Mouse (Mus musculus) MEL (cell line): ENCODE measurements around the gene Magi2.

Experiments
- CTCF ChIP-seq, 3 experiments: IDR thresholded peaks in 2 of 3; conservative IDR thresholded peaks in 1 of 3; 2 replicates each; pipeline ENCODE4 v1.5.1; 2011 to 2012; ENCODE audit warnings: low read length in 3 of 3, low read depth in 2 of 3, mild to moderate bottlenecking in 2 of 3, improper control_type of control experiment in 1 of 3, inconsistent platforms in 1 of 3, mixed read lengths in 1 of 3, moderate library complexity in 1 of 3; ENCODE audit not compliant: control insufficient read depth in 1 of 3, insufficient read depth in 1 of 3, poor library complexity in 1 of 3, severe bottlenecking in 1 of 3
- E2F4 ChIP-seq: IDR thresholded peaks from 2 replicates; pipeline ENCODE4 v1.6.1; 2011; ENCODE audit warnings: low read depth, low read length, improper control_type of control experiment, borderline replicate concordance
- ELF1 ChIP-seq: IDR thresholded peaks from 2 replicates; pipeline ENCODE4 v1.6.1; 2014; ENCODE audit warnings: low read depth, mild to moderate bottlenecking, inconsistent platforms, low read length, improper control_type of control experiment, moderate library complexity
- GABPA ChIP-seq: IDR thresholded peaks from 2 replicates; pipeline ENCODE4 v1.6.1; 2012; ENCODE audit warnings: low read depth, mild to moderate bottlenecking, inconsistent platforms, low read length, improper control_type of control experiment, moderate library complexity
- HCFC1 ChIP-seq: IDR thresholded peaks from 2 replicates; pipeline ENCODE4 v1.6.1; 2012; ENCODE audit warnings: low read depth, mild to moderate bottlenecking, inconsistent platforms, low read length, improper control_type of control experiment, moderate library complexity
- KAT2A ChIP-seq: conservative IDR thresholded peaks from 2 replicates; pipeline ENCODE4 v1.6.1; 2012; ENCODE audit warnings: low read depth, low read length, improper control_type of control experiment, inconsistent platforms
- MAFK ChIP-seq: IDR thresholded peaks from 2 replicates; pipeline ENCODE4 v1.6.1; 2011; ENCODE audit warnings: low read depth, mild to moderate bottlenecking, low read length, improper control_type of control experiment, borderline replicate concordance
- MAZ ChIP-seq: IDR thresholded peaks from 2 replicates; pipeline ENCODE4 v1.6.1; 2012; ENCODE audit warnings: low read depth, mild to moderate bottlenecking, inconsistent platforms, low read length, improper control_type of control experiment
- POLR2A ChIP-seq, 2 experiments: IDR thresholded peaks; 2 replicates each; pipeline ENCODE4 v1.6.1; 2011 to 2012; ENCODE audit warnings: low read length in 2 of 2, mild to moderate bottlenecking in 2 of 2, control low read depth in 1 of 2, improper control_type of control experiment in 1 of 2, low read depth in 1 of 2, moderate library complexity in 1 of 2; ENCODE audit not compliant: control insufficient read depth in 1 of 2, insufficient read depth in 1 of 2, poor library complexity in 1 of 2
- SIN3A ChIP-seq: IDR thresholded peaks from 2 replicates; pipeline ENCODE4 v1.6.1; 2012; ENCODE audit warnings: low read length, improper control_type of control experiment, inconsistent platforms
- TCF12 ChIP-seq: IDR thresholded peaks from 2 replicates; pipeline ENCODE4 v1.6.1; 2014; ENCODE audit warnings: low read depth, mild to moderate bottlenecking, inconsistent platforms, low read length, improper control_type of control experiment, moderate library complexity
- UBTF ChIP-seq: IDR thresholded peaks from 2 replicates; pipeline ENCODE4 v1.6.1; 2012; ENCODE audit warnings: low read depth, mild to moderate bottlenecking, inconsistent platforms, low read length, improper control_type of control experiment, moderate library complexity, borderline replicate concordance; ENCODE audit not compliant: insufficient read depth

DNA sequence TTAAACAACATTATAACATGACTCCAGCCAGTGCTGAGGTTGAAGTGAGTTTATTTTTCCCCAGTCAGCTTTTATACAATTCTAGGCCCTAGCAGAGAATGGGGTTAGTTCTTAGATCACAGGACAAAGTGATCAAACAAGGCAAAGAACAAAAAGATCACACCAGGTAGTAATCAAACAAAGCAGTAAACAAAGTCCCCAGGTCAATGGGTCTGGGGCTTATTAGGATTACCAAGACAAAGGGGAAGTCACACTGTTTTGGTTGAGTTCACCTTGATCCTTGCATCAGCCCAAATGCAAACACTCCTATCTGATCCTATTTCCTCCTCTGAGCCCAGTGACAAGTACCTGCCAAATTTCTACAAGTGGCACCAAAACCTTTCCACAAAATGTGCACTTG lies 1190.5 kb downstream of the Magi2 start:
- TF ChIP-seq UBTF (no peak), CTCF (IDR thresholded peaks at IDR 0.05 in 2 of 3, conservative IDR thresholded peaks at IDR 0.05 in 1 of 3; ENCODE audit: control insufficient read depth in 1 of 3, insufficient read depth in 1 of 3, low read depth in 2 of 3, low read length in 3 of 3, poor library complexity in 1 of 3, severe bottlenecking in 1 of 3) (no peak), ELF1 (no peak), HCFC1 (no peak), POLR2A (IDR thresholded peaks at IDR 0.05; ENCODE audit: control insufficient read depth in 1 of 2, insufficient read depth in 1 of 2, low read depth in 1 of 2, low read length in 2 of 2, poor library complexity in 1 of 2) (no peak), MAFK (no peak), E2F4 (no peak), GABPA (no peak), SIN3A (no peak), MAZ (no peak), TCF12 (no peak), KAT2A (no peak)
